Mouse (Mus musculus): ENCODE measurements at regions not wholly inside any gene's neighbourhood (a gene's known extent, or its start where the extent isn't known, plus 50 kb on each side); places are given as distances from the start of the nearest gene placed in this dataset.

- DNase-seq (ENCODE audit: low spot score in 2 of 2), result peak in 1 of 2 experiments; percentile 40
Observed at GRCm38 (mm10) chr14:112465096-112465495, 790.2 kb downstream of the Slitrk5 start.

DNA sequence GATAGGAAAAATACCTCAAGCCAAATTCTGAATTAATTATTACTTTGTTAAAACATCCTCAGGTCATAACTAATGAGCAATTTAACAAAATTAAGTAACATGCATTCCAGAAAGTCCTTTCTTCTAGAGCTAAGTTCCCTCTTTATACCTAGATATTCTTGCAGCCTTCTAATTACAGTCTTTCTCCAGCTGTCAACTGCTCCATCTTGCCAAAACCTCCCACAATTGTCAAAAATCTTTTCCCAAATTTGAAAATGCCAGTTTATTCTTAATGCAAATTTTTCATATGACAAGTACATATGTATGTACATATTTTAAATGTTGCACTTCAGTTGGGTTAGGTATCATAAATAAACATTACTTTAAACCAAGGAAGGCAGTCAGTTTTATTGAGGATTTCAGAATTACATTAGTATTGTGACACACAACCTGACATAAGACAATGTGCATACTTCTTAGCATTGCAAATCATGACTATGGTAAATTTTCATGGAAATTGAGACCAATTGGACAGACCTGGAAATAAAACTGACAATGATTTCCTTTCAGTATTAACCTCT, 791.5 kb downstream of the Slitrk5 start:
- no peak for DNase-seq (ENCODE audit: low spot score in 2 of 2)

GRCm38 (mm10) chr14:112475541-112475940, 800.6 kb downstream of the Slitrk5 start:
- no peak for DNase-seq (ENCODE audit: low spot score in 2 of 2)
